Mouse (Mus musculus): ENCODE results near the gene Ddx1.

The Ddx1 gene

GRCm38 (mm10) chr12:13248691-13249572 lies at the start of gene Ddx1:
Gene Ddx1 (minus strand): TSS chr12:13249213.
- DNase-seq (ENCODE audit: low read depth, low spot score), result peak; percentile 90

GRCm38 (mm10) chr12:13293421-13293881 lies 44.4 kb upstream of the Ddx1 start:
- DNase-seq (ENCODE audit: low read depth, low spot score), result no peak

- no peak for DNase-seq (ENCODE audit: low read depth, low spot score)
Measured at GRCm38 (mm10) chr12:13291453-13291852, 42.4 kb upstream of the Ddx1 start.

- peak; percentile 12 for DNase-seq (ENCODE audit: low read depth, low spot score)
Measured at GRCm38 (mm10) chr12:13269570-13270390, 20.8 kb upstream of the Ddx1 start.

GRCm38 (mm10) chr12:13268826-13269449 lies 19.9 kb upstream of the Ddx1 start, which contains the start of gene Nbas:
Gene Nbas (plus strand): TSS chr12:13269133.
- DNase-seq (ENCODE audit: low read depth, low spot score), result peak; percentile 85

- DNase-seq (ENCODE audit: low read depth, low spot score), result no peak
Measured at GRCm38 (mm10) chr12:13268412-13268811, 19.4 kb upstream of the Ddx1 start.

- DNase-seq (ENCODE audit: low read depth, low spot score), result no peak
Measured at GRCm38 (mm10) chr12:13255701-13256100, 6.7 kb upstream of the Ddx1 start.

- no peak for DNase-seq (ENCODE audit: low read depth, low spot score)
Measured at GRCm38 (mm10) chr12:13255068-13255467, 6.1 kb upstream of the Ddx1 start.

GRCm38 (mm10) chr12:13249573-13249919 lies 533 bp upstream of the Ddx1 start:
- no peak for DNase-seq (ENCODE audit: low read depth, low spot score)

- no peak for DNase-seq (ENCODE audit: low read depth, low spot score)
Measured at GRCm38 (mm10) chr12:13242453-13242852, 6.6 kb downstream of the Ddx1 start.

- DNase-seq (ENCODE audit: low read depth, low spot score), result no peak
Measured at GRCm38 (mm10) chr12:13218101-13218514, 30.9 kb downstream of the Ddx1 start.

GRCm38 (mm10) chr12:13217568-13217967 lies 31.4 kb downstream of the Ddx1 start:
- DNase-seq (ENCODE audit: low read depth, low spot score), result no peak

- no peak for DNase-seq (ENCODE audit: low read depth, low spot score)
Measured at GRCm38 (mm10) chr12:13216501-13217103, 32.4 kb downstream of the Ddx1 start.

GRCm38 (mm10) chr12:13214345-13215278 lies 34.4 kb downstream of the Ddx1 start:
- peak; percentile 82 for DNase-seq (ENCODE audit: low read depth, low spot score)

GRCm38 (mm10) chr12:13211746-13212482 lies 37.1 kb downstream of the Ddx1 start:
- DNase-seq (ENCODE audit: low read depth, low spot score), result no peak

- DNase-seq (ENCODE audit: low read depth, low spot score), result no peak
Measured at GRCm38 (mm10) chr12:13209692-13210377, 39.2 kb downstream of the Ddx1 start.

- DNase-seq (ENCODE audit: low read depth, low spot score), result no peak
Measured at GRCm38 (mm10) chr12:13208983-13209451, 40.0 kb downstream of the Ddx1 start.

GRCm38 (mm10) chr12:13208517-13208916 lies 40.5 kb downstream of the Ddx1 start:
- DNase-seq (ENCODE audit: low read depth, low spot score), result peak; percentile 26

- peak; percentile 22 for DNase-seq (ENCODE audit: low read depth, low spot score)
Measured at GRCm38 (mm10) chr12:13207099-13207498, 41.9 kb downstream of the Ddx1 start.

Data from ZHBTc4 (cell line).